Mouse (Mus musculus): ENCODE results near the gene Fgf10. TPM values are rescaled to one million over a fixed set of nuclear protein-coding genes. Genes with fewer than 3 reads are reported as not detected.

The Fgf10 gene
- polyA plus RNA-seq, 1 experiment, result 3.4 TPM

GRCm38 (mm10) chr13:118828604-118829381, 159.2 kb downstream of the Fgf10 start:
- no peak for DNase-seq (ENCODE audit: extremely low spot score in 1 of 2, low spot score in 1 of 2)

- no peak for DNase-seq (ENCODE audit: extremely low spot score in 1 of 2, low spot score in 1 of 2)
These were observed 164.4 kb downstream of the Fgf10 start for GRCm38 (mm10) chr13:118834021-118834420.

- DNase-seq (ENCODE audit: extremely low spot score in 1 of 2, low spot score in 1 of 2), result no peak
These were observed 165.5 kb downstream of the Fgf10 start for GRCm38 (mm10) chr13:118835078-118835477.

All from frontal cortex, adult 2 months (tissue).